Mouse (Mus musculus): ENCODE measurements at regions not wholly inside any gene's neighbourhood (a gene's known extent, or its start where the extent isn't known, plus 50 kb on each side); places are given as distances from the start of the nearest gene placed in this dataset.

GRCm38 (mm10) chr19:15513197-15513596 is 433.9 kb downstream of the Psat1 start:
- 68% methylated on average over 4 of the region's 4 CpGs for WGBS
- no peaks in the 10 kb centered on the region for H3K36me3 ChIP-seq (ENCODE audit: control insufficient read depth, insufficient read depth, low read length)
- no peaks in the 10 kb centered on the region for H3K4me1 ChIP-seq (ENCODE audit: control insufficient read depth, insufficient read depth, insufficient read length, low read length)
- H3K27me3 ChIP-seq (ENCODE audit: control insufficient read depth, insufficient read depth, low read length): no peaks in the 10 kb centered on the region
- no peak overlapping the region for H3K27ac ChIP-seq (ENCODE audit: insufficient read depth, low read depth, low read length)
- no peak for TF ChIP-seq CTCF (IDR thresholded peaks at IDR 0.05; ENCODE audit: extremely low read depth, insufficient read length, insufficient replicate concordance, low read depth, low read length)
- no peak for TF ChIP-seq POLR2A (IDR thresholded peaks at IDR 0.05; ENCODE audit: low read depth, low read length)
- no peak overlapping the region for H3K4me3 ChIP-seq (ENCODE audit: low read depth, low read length)

- TF ChIP-seq CTCF (IDR thresholded peaks at IDR 0.05; ENCODE audit: extremely low read depth, insufficient read length, insufficient replicate concordance, low read depth, low read length) (no peak), POLR2A (IDR thresholded peaks at IDR 0.05; ENCODE audit: low read depth, low read length) (no peak)
These were observed 436.7 kb downstream of the Psat1 start for GRCm38 (mm10) chr19:15510395-15510794.

GRCm38 (mm10) chr19:15502985-15503354 is 444.2 kb downstream of the Psat1 start:
- TF ChIP-seq POLR2A (IDR thresholded peaks at IDR 0.05; ENCODE audit: low read depth, low read length) (no peak), CTCF (IDR thresholded peaks at IDR 0.05; ENCODE audit: extremely low read depth, insufficient read length, insufficient replicate concordance, low read depth, low read length) (no peak)
- 85% methylated on average over 1 of the region's 1 CpGs for WGBS
- no peaks in the 10 kb centered on the region for H3K36me3 ChIP-seq (ENCODE audit: control insufficient read depth, insufficient read depth, low read length)
- H3K27ac ChIP-seq (ENCODE audit: insufficient read depth, low read depth, low read length): no peak overlapping the region
- no peaks in the 10 kb centered on the region for H3K27me3 ChIP-seq (ENCODE audit: control insufficient read depth, insufficient read depth, low read length)
- H3K4me1 ChIP-seq (ENCODE audit: control insufficient read depth, insufficient read depth, insufficient read length, low read length): no peaks in the 10 kb centered on the region
- no peak overlapping the region for H3K4me3 ChIP-seq (ENCODE audit: low read depth, low read length)

More at GRCm38 (mm10) chr19:15510395-15510794, 436.7 kb downstream of the Psat1 start:
- Histone ChIP-seq H3K4me1 (ENCODE audit: control insufficient read depth, insufficient read depth, insufficient read length, low read length) (no peaks in the 10 kb centered on the region), H3K27me3 (ENCODE audit: control insufficient read depth, insufficient read depth, low read length) (no peaks in the 10 kb centered on the region), H3K27ac (ENCODE audit: insufficient read depth, low read depth, low read length) (no peak overlapping the region), H3K36me3 (ENCODE audit: control insufficient read depth, insufficient read depth, low read length) (no peaks in the 10 kb centered on the region), H3K4me3 (ENCODE audit: low read depth, low read length) (no peak overlapping the region)
- WGBS: 89% methylated on average over 1 of the region's 1 CpGs

- no peaks in the 10 kb centered on the region for H3K36me3 ChIP-seq (ENCODE audit: control insufficient read depth, insufficient read depth, low read length)
- H3K4me1 ChIP-seq (ENCODE audit: control insufficient read depth, insufficient read depth, insufficient read length, low read length): no peaks in the 10 kb centered on the region
- no peak overlapping the region for H3K4me3 ChIP-seq (ENCODE audit: low read depth, low read length)
- H3K27me3 ChIP-seq (ENCODE audit: control insufficient read depth, insufficient read depth, low read length): no peaks in the 10 kb centered on the region
- H3K27ac ChIP-seq (ENCODE audit: insufficient read depth, low read depth, low read length): no peak overlapping the region
- 87% methylated on average over 9 of the region's 9 CpGs for WGBS
- TF ChIP-seq CTCF (IDR thresholded peaks at IDR 0.05; ENCODE audit: extremely low read depth, insufficient read length, insufficient replicate concordance, low read depth, low read length): no peak
- no peak for TF ChIP-seq POLR2A (IDR thresholded peaks at IDR 0.05; ENCODE audit: low read depth, low read length)
These were observed 444.7 kb downstream of the Psat1 start for GRCm38 (mm10) chr19:15502315-15502984.

GRCm38 (mm10) chr19:15495532-15495931 is 451.6 kb downstream of the Psat1 start:
- Histone ChIP-seq H3K36me3 (ENCODE audit: control insufficient read depth, insufficient read depth, low read length) (no peaks in the 10 kb centered on the region), H3K4me3 (ENCODE audit: low read depth, low read length) (no peak overlapping the region), H3K4me1 (ENCODE audit: control insufficient read depth, insufficient read depth, insufficient read length, low read length) (no peaks in the 10 kb centered on the region), H3K27ac (ENCODE audit: insufficient read depth, low read depth, low read length) (no peak overlapping the region), H3K27me3 (ENCODE audit: control insufficient read depth, insufficient read depth, low read length) (no peaks in the 10 kb centered on the region)
- 77% methylated on average over 1 of the region's 1 CpGs for WGBS
- no peak for TF ChIP-seq POLR2A (IDR thresholded peaks at IDR 0.05; ENCODE audit: low read depth, low read length)
- no peak for TF ChIP-seq CTCF (IDR thresholded peaks at IDR 0.05; ENCODE audit: extremely low read depth, insufficient read length, insufficient replicate concordance, low read depth, low read length)

GRCm38 (mm10) chr19:15487576-15487975 is 459.6 kb downstream of the Psat1 start:
- no peaks in the 10 kb centered on the region for H3K36me3 ChIP-seq (ENCODE audit: control insufficient read depth, insufficient read depth, low read length)
- no peak overlapping the region for H3K27ac ChIP-seq (ENCODE audit: insufficient read depth, low read depth, low read length)
- no peaks in the 10 kb centered on the region for H3K27me3 ChIP-seq (ENCODE audit: control insufficient read depth, insufficient read depth, low read length)
- TF ChIP-seq POLR2A (IDR thresholded peaks at IDR 0.05; ENCODE audit: low read depth, low read length) (no peak), CTCF (IDR thresholded peaks at IDR 0.05; ENCODE audit: extremely low read depth, insufficient read length, insufficient replicate concordance, low read depth, low read length) (no peak)
- 84% methylated on average over 5 of the region's 5 CpGs for WGBS
- H3K4me1 ChIP-seq (ENCODE audit: control insufficient read depth, insufficient read depth, insufficient read length, low read length): no peaks in the 10 kb centered on the region
- H3K4me3 ChIP-seq (ENCODE audit: low read depth, low read length): no peak overlapping the region

GRCm38 (mm10) chr19:15481605-15482004 is 465.5 kb downstream of the Psat1 start:
- H3K27me3 ChIP-seq (ENCODE audit: control insufficient read depth, insufficient read depth, low read length): no peaks in the 10 kb centered on the region
- TF ChIP-seq CTCF (IDR thresholded peaks at IDR 0.05; ENCODE audit: extremely low read depth, insufficient read length, insufficient replicate concordance, low read depth, low read length) (no peak), POLR2A (IDR thresholded peaks at IDR 0.05; ENCODE audit: low read depth, low read length) (no peak)
- no peak overlapping the region for H3K4me3 ChIP-seq (ENCODE audit: low read depth, low read length)
- no peaks in the 10 kb centered on the region for H3K36me3 ChIP-seq (ENCODE audit: control insufficient read depth, insufficient read depth, low read length)
- no peaks in the 10 kb centered on the region for H3K4me1 ChIP-seq (ENCODE audit: control insufficient read depth, insufficient read depth, insufficient read length, low read length)
- H3K27ac ChIP-seq (ENCODE audit: insufficient read depth, low read depth, low read length): no peak overlapping the region
- WGBS: 60% methylated on average over 8 of the region's 8 CpGs
